Mouse (Mus musculus): ENCODE data around the gene Gdpd4.

DNA sequence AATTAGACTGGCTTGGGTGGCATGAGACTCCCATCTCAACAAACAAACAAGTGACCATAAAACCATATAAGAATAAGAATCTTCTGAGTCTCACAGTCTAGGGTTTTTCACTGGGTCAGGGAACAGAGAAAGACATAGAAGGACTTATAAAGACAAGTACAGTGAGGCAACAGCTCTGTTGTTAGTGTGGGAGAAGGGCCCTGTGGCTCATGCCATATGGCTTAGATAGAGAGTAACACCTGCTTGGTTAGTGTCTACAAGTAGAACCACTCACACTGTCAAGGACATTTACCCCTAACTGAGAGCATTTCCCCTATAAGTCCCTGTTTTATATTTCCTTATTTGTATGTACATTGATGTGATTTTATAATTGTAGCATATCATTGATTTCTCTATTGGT lies 46.4 kb upstream of the Gdpd4 start:
- TF ChIP-seq CTCF (IDR thresholded peaks at IDR 0.05; ENCODE audit: control insufficient read depth, insufficient read depth, low read length) (no peak), POLR2A (IDR thresholded peaks at IDR 0.05; ENCODE audit: borderline replicate concordance, control insufficient read depth, low read depth, low read length) (no peak)

Data from bone marrow, adult 2 months (tissue).